Mouse (Mus musculus) brain, embryonic 14.5 days (tissue): ENCODE measurements around the gene Csnk1g2.

Experiments
- CTCF ChIP-seq: fragments of 200-500 bp; IDR thresholded peaks from 2 replicates; pipeline ENCODE4 v1.5.1; 2012; ENCODE audit warnings: inconsistent platforms, mild to moderate bottlenecking, moderate library complexity, borderline replicate concordance; ENCODE audit not compliant: insufficient read depth, insufficient read length; ENCODE audit errors: extremely low read depth
- POLR2A ChIP-seq: fragments of 200-500 bp; IDR thresholded peaks from 2 replicates; pipeline ENCODE4 v1.6.1; 2012; ENCODE audit warnings: mild to moderate bottlenecking, inconsistent platforms, borderline replicate concordance; ENCODE audit not compliant: poor library complexity, insufficient read depth, insufficient read length, severe bottlenecking; ENCODE audit errors: extremely low read depth

- no peak for TF ChIP-seq POLR2A
- TF ChIP-seq CTCF: no peak
These were observed 30.6 kb downstream of the Csnk1g2 start for GRCm38 (mm10) chr10:80653156-80653720.
